ENCODE assay signal across 8 mouse cellular contexts in the genomic region with DNA sequence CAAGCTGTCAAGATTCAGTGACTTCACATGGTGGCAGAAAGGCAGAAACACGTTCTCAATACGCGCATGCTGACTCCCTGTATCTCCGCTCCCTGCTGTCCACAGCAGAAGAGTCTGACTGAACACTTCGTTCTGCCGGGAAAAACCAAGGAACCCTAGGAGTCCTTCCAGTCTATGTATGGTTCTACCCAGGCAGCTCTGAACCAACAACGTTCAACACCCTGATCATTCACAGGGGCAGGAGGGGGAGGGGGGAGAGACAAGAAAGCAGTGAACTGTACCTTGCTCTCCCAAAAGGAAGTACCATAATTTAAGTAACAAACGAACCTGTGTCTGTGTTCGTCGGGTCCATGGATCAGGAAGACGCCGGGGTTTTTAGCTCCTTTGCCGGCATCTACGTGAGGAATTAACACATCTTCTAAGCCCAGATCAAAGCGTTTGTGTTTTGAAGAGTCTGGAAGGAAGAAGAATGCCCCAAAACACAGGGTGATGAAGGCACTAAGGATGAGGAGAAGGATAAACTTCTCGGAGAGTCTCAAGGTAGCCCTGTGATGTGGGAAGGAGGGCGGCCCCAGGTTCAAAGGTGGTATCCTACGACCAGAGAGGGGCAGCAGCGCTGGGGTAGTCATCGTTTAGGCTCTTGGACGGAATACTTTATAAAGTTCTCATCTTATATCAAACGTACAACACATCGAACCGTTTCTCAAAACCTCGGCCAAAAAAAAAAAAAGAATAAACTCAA. TPM values are rescaled to one million over a fixed set of nuclear protein-coding genes. Genes with fewer than 3 reads are reported as not detected.
DNase-seq lines count a peak whose midpoint lies in the region; ATAC-seq and TF ChIP-seq lines count a peak whose summit lies in the region.

No protein-coding gene starts in this region.

- H3K4me3 ChIP-seq in MEL (ENCODE audit: control insufficient read depth in 1 of 2, insufficient read depth in 1 of 2, low read depth in 2 of 2, low read length in 2 of 2), result peak overlapping the region; percentile 86 to 97
- H3K4me3 ChIP-seq in heart, embryonic 14.5 days (ENCODE audit: control insufficient read depth in 1 of 2, insufficient read depth in 1 of 2, low read depth in 1 of 2, low read length in 2 of 2), result peak overlapping the region; percentile 66 to 92
- peak overlapping the region; percentile 82 for H3K4me3 ChIP-seq in limb, embryonic 10.5 days
- peak overlapping the region; percentile 96 for H3K4me3 ChIP-seq in midbrain, embryonic 15.5 days

- intact Hi-C loops in heart, postnatal 25 days (cut with DNase I), result loop anchor here (5.0 kb wide), 1 partner anchor 37 kb away; no protein-coding TSS in a partner anchor

- WGBS in heart, embryonic 14.5 days, result under 1% methylated on average over 25 of the region's 25 CpGs
- WGBS in limb, embryonic 10.5 days, result under 1% methylated on average over 25 of the region's 25 CpGs
- under 1% methylated on average over 25 of the region's 25 CpGs for WGBS in midbrain, embryonic 15.5 days

- TF ChIP-seq CTCF in MEL (IDR thresholded peaks at IDR 0.05 in 2 of 3, conservative IDR thresholded peaks at IDR 0.05 in 1 of 3; ENCODE audit: control insufficient read depth in 1 of 3, insufficient read depth in 1 of 3, low read depth in 2 of 3, low read length in 3 of 3, poor library complexity in 1 of 3, severe bottlenecking in 1 of 3), result 0 out of 6 replicates have a peak, but pooled peaks of 1 of the 3 experiments have one; percentile 3

- no peak for TF ChIP-seq EP300 in MEL (IDR thresholded peaks at IDR 0.05; ENCODE audit: low read depth in 1 of 2, low read length in 2 of 2)

- H3K27me3 ChIP-seq in MEL (ENCODE audit: control insufficient read depth in 1 of 2, insufficient read depth in 2 of 2, low read length in 2 of 2), result no peaks in the 10 kb centered on the region
- H3K27me3 ChIP-seq in heart, embryonic 14.5 days (ENCODE audit: control insufficient read depth, insufficient read depth, low read length), result no peaks in the 10 kb centered on the region
- H3K27me3 ChIP-seq in limb, embryonic 10.5 days (ENCODE audit: low read depth, poor library complexity, severe bottlenecking), result no peaks in the 10 kb centered on the region
- no peaks in the 10 kb centered on the region for H3K27me3 ChIP-seq in midbrain, embryonic 15.5 days (replicated peaks)

- 0 out of 4 replicates have a peak, but pooled peaks of 1 of the 2 experiments have one; percentile 27 for TF ChIP-seq POLR2A in MEL (IDR thresholded peaks at IDR 0.05; ENCODE audit: control insufficient read depth in 1 of 2, insufficient read depth in 1 of 2, low read depth in 1 of 2, low read length in 2 of 2, poor library complexity in 1 of 2)

- peak; percentile 89 for DNase-seq in heart, adult 11 months
- no peak for DNase-seq in heart, postnatal 25 days (ENCODE audit: low spot score)
- DNase-seq in MEL (ENCODE audit: low read depth, low spot score), result peak; percentile 75
- peak; percentile 49 for DNase-seq in embryo, embryonic 10 days (ENCODE audit: low spot score)
- peak; percentile 48 for DNase-seq in limb, embryonic 10.5 days (ENCODE audit: low spot score)
- peak; percentile 28 to 35 for DNase-seq in thymus, postnatal 36 days

- peak overlapping the region; percentile 26; the same call in 1 of the 2 replicates for H3K27ac ChIP-seq in MEL (ENCODE audit: control insufficient read depth, low read depth, low read length)
- peak overlapping the region; percentile 55 to 97; a peak in 3 of 4 replicates for H3K27ac ChIP-seq in heart, embryonic 14.5 days (replicated peaks in 1 of 2; ENCODE audit: control insufficient read depth in 1 of 2, insufficient read depth in 1 of 2, low read depth in 2 of 2, low read length in 2 of 2)
- peak overlapping the region; percentile 100 for H3K27ac ChIP-seq in limb, embryonic 10.5 days
- peak overlapping the region; percentile 99; the same call in 1 of the 2 replicates for H3K27ac ChIP-seq in midbrain, embryonic 15.5 days

- peak overlapping the region; percentile 90 for H3K4me2 ChIP-seq in heart, embryonic 14.5 days (ENCODE audit: low read length)
- H3K4me2 ChIP-seq in midbrain, embryonic 15.5 days, result peak overlapping the region; percentile 66

- peak overlapping the region; percentile 92 for H3K9ac ChIP-seq in MEL (ENCODE audit: control insufficient read depth, low read depth, low read length, poor library complexity, severe bottlenecking)
- H3K9ac ChIP-seq in heart, embryonic 14.5 days (ENCODE audit: low read length), result peak overlapping the region; percentile 94
- H3K9ac ChIP-seq in midbrain, embryonic 15.5 days, result peak overlapping the region; percentile 91

- ATAC-seq in heart, embryonic 14.5 days (ENCODE audit: insufficient number of reproducible peaks, insufficient read depth, low FRiP score, low read depth), result no peak
- ATAC-seq in midbrain, embryonic 15.5 days (replicated peaks), result no peak

- H3K9me3 ChIP-seq in MEL (replicated peaks; ENCODE audit: insufficient read depth, low read length), result no peaks in the 10 kb centered on the region
- H3K9me3 ChIP-seq in heart, embryonic 14.5 days (ENCODE audit: control insufficient read depth, low read length), result no peaks in the 10 kb centered on the region
- no peaks in the 10 kb centered on the region for H3K9me3 ChIP-seq in limb, embryonic 10.5 days (replicated peaks)
- no peaks in the 10 kb centered on the region for H3K9me3 ChIP-seq in midbrain, embryonic 15.5 days

- H3K79me2 ChIP-seq in MEL (ENCODE audit: control insufficient read depth, insufficient read depth, low read length, poor library complexity), result peaks cover 48% of the 10 kb centered on the region

- no peak for TF ChIP-seq RAD21 in MEL (IDR thresholded peaks at IDR 0.05; ENCODE audit: low read depth, low read length)

- H3K4me1 ChIP-seq in MEL (ENCODE audit: control insufficient read depth in 1 of 2, insufficient read depth in 2 of 2, low read length in 2 of 2), result peaks cover 11 to 13% of the 10 kb centered on the region in 2 experiments
- peaks cover 5 to 18% of the 10 kb centered on the region in 2 experiments; a peak in 3 of 4 replicates for H3K4me1 ChIP-seq in heart, embryonic 14.5 days (ENCODE audit: control insufficient read depth in 2 of 2, insufficient read depth in 2 of 2, low read length in 2 of 2)
- H3K4me1 ChIP-seq in limb, embryonic 10.5 days, result peaks cover 53% of the 10 kb centered on the region
- peaks cover 35% of the 10 kb centered on the region for H3K4me1 ChIP-seq in midbrain, embryonic 15.5 days

- peaks cover 0 to 17% of the 10 kb centered on the region in 2 experiments; a peak in 2 of 4 replicates for H3K36me3 ChIP-seq in MEL (ENCODE audit: control insufficient read depth in 1 of 2, insufficient read depth in 2 of 2, low read length in 2 of 2)
- no peaks in the 10 kb centered on the region for H3K36me3 ChIP-seq in heart, embryonic 14.5 days (ENCODE audit: control insufficient read depth, insufficient read depth, low read length)
- no peaks in the 10 kb centered on the region; the same call in 1 of the 2 replicates for H3K36me3 ChIP-seq in limb, embryonic 10.5 days
- H3K36me3 ChIP-seq in midbrain, embryonic 15.5 days (replicated peaks), result no peaks in the 10 kb centered on the region

TF ChIP-seq in MEL, 35 proteins besides CTCF, POLR2A, EP300 and RAD21:
- no peak for TF ChIP-seq ZKSCAN1 (IDR thresholded peaks at IDR 0.05; ENCODE audit: low read depth, low read length)
- TF ChIP-seq MXI1 (IDR thresholded peaks at IDR 0.05; ENCODE audit: low read depth, low read length), result peak; percentile 92
- no peak for TF ChIP-seq ELF1 (IDR thresholded peaks at IDR 0.05; ENCODE audit: low read depth, low read length)
- TF ChIP-seq MAX (IDR thresholded peaks at IDR 0.05; ENCODE audit: low read length), result peak; percentile 69
- TF ChIP-seq TCF12 (IDR thresholded peaks at IDR 0.05; ENCODE audit: low read depth, low read length), result no peak
- TF ChIP-seq SIN3A (IDR thresholded peaks at IDR 0.05; ENCODE audit: low read length), result peak; percentile 54; the same call in 1 of the 2 replicates
- TF ChIP-seq MAFK (IDR thresholded peaks at IDR 0.05; ENCODE audit: borderline replicate concordance, low read depth, low read length), result no peak
- TF ChIP-seq CHD2 (IDR thresholded peaks at IDR 0.05; ENCODE audit: low read length), result 0 out of 2 replicates have a peak, but pooled peaks have one; percentile 11

RNA-seq across cellular contexts. Expression of gene Man1a2, which starts 0.9 kb away (rescaled TPM):
- 10 to 100 TPM; 52.8 to 53.8 TPM for total RNA-seq in heart, postnatal 25 days (2021)
- total RNA-seq in MEL (2012; rRNA removed), result 33.2 and 33.3 TPM in 2 replicates
- 100 to 1,000 TPM in 1 of 2 experiments, 10 to 100 TPM in 1; 27.1 to 261 TPM for polyA plus RNA-seq in MEL (2012; ENCODE audit: insufficient read depth in 1 of 2, insufficient read length in 2 of 2, low read depth in 1 of 2, low replicate concordance in 2 of 2, missing spikeins in 1 of 2)
- polyA plus RNA-seq in heart, embryonic 14.5 days (2014; fragmentation: Nextera tagmentation; extraction: Ambion mirVana), result 62.5 and 76.3 TPM in 2 replicates
- polyA plus RNA-seq in limb, embryonic 10.5 days (2016; fragmentation: Nextera tagmentation; extraction: Ambion mirVana), result 67.1 and 74.9 TPM in 2 replicates
- polyA plus RNA-seq in midbrain, embryonic 15.5 days (2015; fragmentation: Nextera tagmentation; extraction: Ambion mirVana), result 36.2 and 43.0 TPM in 2 replicates

Comparison
In these comparisons a context has a peak if more than half of its experiments do, and no peak if none do; other contexts are left out.
1. H3K27ac ChIP-seq: peak in every context shown above with its lines; median percentile 100 in limb, embryonic 10.5 days; 99 in midbrain, embryonic 15.5 days; 76 in heart, embryonic 14.5 days; 26 in MEL.